Comparison of ENCODE assay signal across 23 mouse cellular contexts in genomic region chr5:75734043-75734442, GRCm38 (mm10).
DNase-seq lines count a peak whose midpoint lies in the region; ATAC-seq and TF ChIP-seq lines count a peak whose summit lies in the region.
"Had no signal": no experiment of that assay in that cellular context is flagged by ENCODE, and none has a peak within 500 bp of the region (broad histone marks: within the 10 kb centered on the region; RNA-seq: fewer than 3 reads in every experiment).

No protein-coding gene starts in this region.

- ATAC-seq in heart, embryonic 14.5 days (ENCODE audit: insufficient number of reproducible peaks, insufficient read depth, low FRiP score, low read depth), result no peak
- no peak for ATAC-seq in heart, embryonic 12.5 days (ENCODE audit: insufficient number of reproducible peaks, low FRiP score)
- peak; percentile 68 for ATAC-seq in intestine, embryonic 16.5 days
- ATAC-seq in stomach, postnatal 0 days (ENCODE audit: low FRiP score, low TSS enrichment), result peak; percentile 51; the same call in 1 of the 2 replicates
- ATAC-seq: CD4-positive, CD25-positive, alpha-beta regulatory T cell, adult 4 months; forebrain, embryonic 14.5 days; forebrain, postnatal 0 days had no signal

- TF ChIP-seq CTCF in stomach, postnatal 0 days (IDR thresholded peaks at IDR 0.05; ENCODE audit: low read depth), result no peak

- intact Hi-C loops in gastrocnemius, postnatal 14 days (cut with DNase I; ENCODE audit: low total_unique reads), result no loop called here

- WGBS in heart, embryonic 14.5 days, result 85% methylated on average over 6 of the region's 6 CpGs
- WGBS in heart, embryonic 12.5 days, result 78% methylated on average over 6 of the region's 6 CpGs
- WGBS in intestine, embryonic 16.5 days, result 64% methylated on average over 6 of the region's 6 CpGs
- 68% methylated on average over 6 of the region's 6 CpGs for WGBS in stomach, postnatal 0 days

- peak overlapping the region; percentile 14 to 21; a peak in 2 of 4 replicates for H3K27ac ChIP-seq in heart, embryonic 14.5 days (replicated peaks in 1 of 2; ENCODE audit: control insufficient read depth in 1 of 2, insufficient read depth in 1 of 2, low read depth in 2 of 2, low read length in 2 of 2)
- H3K27ac ChIP-seq in heart, embryonic 12.5 days (ENCODE audit: poor library complexity, severe bottlenecking), result no peak overlapping the region
- H3K27ac ChIP-seq in intestine, embryonic 16.5 days (ENCODE audit: low read length), result peak overlapping the region; percentile 62; the same call in 1 of the 2 replicates
- H3K27ac ChIP-seq in stomach, postnatal 0 days (replicated peaks), result no peak overlapping the region
- H3K27ac ChIP-seq: embryonic facial prominence, embryonic 12.5 days; embryonic facial prominence, embryonic 15.5 days; gastrocnemius, adult 2 months; hindbrain, embryonic 12.5 days; hindbrain, embryonic 15.5 days had no signal

- no peak for TF ChIP-seq EP300 in stomach, postnatal 0 days (optimal IDR thresholded peaks at IDR 0.05)

- H3K4me1 ChIP-seq in heart, embryonic 14.5 days (ENCODE audit: control insufficient read depth in 2 of 2, insufficient read depth in 2 of 2, low read length in 2 of 2), result no peaks in the 10 kb centered on the region
- H3K4me1 ChIP-seq in heart, embryonic 12.5 days (replicated peaks), result 0 out of 2 replicates have a peak, but pooled peaks cover 5% of the 10 kb centered on the region
- peaks cover 4% of the 10 kb centered on the region for H3K4me1 ChIP-seq in intestine, embryonic 16.5 days (ENCODE audit: control insufficient read depth, insufficient read depth, low read length)
- no peaks in the 10 kb centered on the region for H3K4me1 ChIP-seq in stomach, postnatal 0 days (replicated peaks; ENCODE audit: control insufficient read depth, insufficient read depth)
- H3K4me1 ChIP-seq: embryonic facial prominence, embryonic 12.5 days; embryonic facial prominence, embryonic 15.5 days had no signal

- no peaks in the 10 kb centered on the region for H3K9me3 ChIP-seq in heart, embryonic 14.5 days (ENCODE audit: control insufficient read depth, low read length)
- 0 out of 2 replicates have a peak, but pooled peaks cover 3% of the 10 kb centered on the region for H3K9me3 ChIP-seq in heart, embryonic 12.5 days (replicated peaks)
- H3K9me3 ChIP-seq in intestine, embryonic 16.5 days (ENCODE audit: control insufficient read depth, low read length), result no peaks in the 10 kb centered on the region
- H3K9me3 ChIP-seq in stomach, postnatal 0 days (ENCODE audit: control insufficient read depth, low read length), result no peaks in the 10 kb centered on the region
- H3K9me3 ChIP-seq: embryonic facial prominence, embryonic 15.5 days; heart, embryonic 10.5 days; hindbrain, embryonic 12.5 days; hindbrain, embryonic 15.5 days had no signal

- no peaks in the 10 kb centered on the region for H3K36me3 ChIP-seq in heart, embryonic 14.5 days (ENCODE audit: control insufficient read depth, insufficient read depth, low read length)
- H3K36me3 ChIP-seq in heart, embryonic 12.5 days, result peaks cover 3% of the 10 kb centered on the region; the same call in 1 of the 2 replicates
- no peaks in the 10 kb centered on the region for H3K36me3 ChIP-seq in intestine, embryonic 16.5 days (ENCODE audit: control insufficient read depth, insufficient read depth, low read length)
- H3K36me3 ChIP-seq in stomach, postnatal 0 days (ENCODE audit: control insufficient read depth, insufficient read depth, low read length), result no peaks in the 10 kb centered on the region
- H3K36me3 ChIP-seq: embryonic facial prominence, embryonic 12.5 days; embryonic facial prominence, embryonic 15.5 days; heart, embryonic 10.5 days; hindbrain, embryonic 12.5 days; hindbrain, embryonic 15.5 days had no signal

- H3K4me3 ChIP-seq in heart, embryonic 14.5 days (ENCODE audit: control insufficient read depth in 1 of 2, insufficient read depth in 1 of 2, low read depth in 1 of 2, low read length in 2 of 2), result no peak overlapping the region
- no peak overlapping the region for H3K4me3 ChIP-seq in heart, embryonic 12.5 days
- H3K4me3 ChIP-seq in intestine, embryonic 16.5 days (ENCODE audit: low read length), result no peak overlapping the region
- H3K4me3 ChIP-seq in stomach, postnatal 0 days (ENCODE audit: low read depth, low read length), result no peak overlapping the region
- H3K4me3 ChIP-seq: embryonic facial prominence, embryonic 12.5 days; embryonic facial prominence, embryonic 15.5 days; gastrocnemius, adult 2 months; heart, embryonic 10.5 days; hindbrain, embryonic 12.5 days; hindbrain, embryonic 15.5 days had no signal

- H3K9ac ChIP-seq in heart, embryonic 14.5 days (ENCODE audit: low read length), result no peak overlapping the region
- no peak overlapping the region for H3K9ac ChIP-seq in heart, embryonic 12.5 days
- H3K9ac ChIP-seq in intestine, embryonic 16.5 days (ENCODE audit: low read depth, low read length), result no peak overlapping the region
- no peak overlapping the region for H3K9ac ChIP-seq in stomach, postnatal 0 days (ENCODE audit: low read length)
- H3K9ac ChIP-seq: embryonic facial prominence, embryonic 12.5 days; embryonic facial prominence, embryonic 15.5 days; forebrain, postnatal 0 days; hindbrain, embryonic 12.5 days; hindbrain, embryonic 15.5 days had no signal

- no peak overlapping the region for H3K4me2 ChIP-seq in heart, embryonic 14.5 days (ENCODE audit: low read length)
- H3K4me2 ChIP-seq in heart, embryonic 12.5 days, result no peak overlapping the region
- H3K4me2 ChIP-seq in intestine, embryonic 16.5 days (ENCODE audit: low read depth, low read length), result no peak overlapping the region
- H3K4me2 ChIP-seq in stomach, postnatal 0 days (replicated peaks; ENCODE audit: low read depth), result no peak overlapping the region
- H3K4me2 ChIP-seq: embryonic facial prominence, embryonic 12.5 days; embryonic facial prominence, embryonic 15.5 days; hindbrain, embryonic 12.5 days; hindbrain, embryonic 15.5 days had no signal

- DNase-seq in stomach, postnatal 0 days (ENCODE audit: low spot score), result no peak
- no peak for DNase-seq in gastrocnemius, postnatal 14 days
- no peak for DNase-seq in gastrocnemius, adult 8-10 months (ENCODE audit: low spot score in 2 of 2)
- DNase-seq: adrenal gland, adult 2 months; adrenal gland, postnatal 14 days; cerebellum, adult 11 months; cerebellum, adult 2 months; cerebellum, adult 9-11 months; cerebellum, postnatal 25 days; forebrain, postnatal 0 days; gastrocnemius, adult 2 months; gastrocnemius, postnatal 36 days; kidney, adult 11 months had no signal

- no peaks in the 10 kb centered on the region for H3K27me3 ChIP-seq in heart, embryonic 14.5 days (ENCODE audit: control insufficient read depth, insufficient read depth, low read length)
- H3K27me3 ChIP-seq in heart, embryonic 12.5 days (replicated peaks), result no peaks in the 10 kb centered on the region
- no peaks in the 10 kb centered on the region for H3K27me3 ChIP-seq in intestine, embryonic 16.5 days (replicated peaks; ENCODE audit: control insufficient read depth, insufficient read depth, low read length)
- H3K27me3 ChIP-seq in stomach, postnatal 0 days (ENCODE audit: control insufficient read depth, insufficient read depth, low read length), result no peaks in the 10 kb centered on the region
- H3K27me3 ChIP-seq: embryonic facial prominence, embryonic 12.5 days; embryonic facial prominence, embryonic 15.5 days; hindbrain, embryonic 12.5 days; hindbrain, embryonic 15.5 days had no signal

Comparison
In these comparisons a context has a peak if more than half of its experiments do, and no peak if none do; other contexts are left out.
1. H3K27ac ChIP-seq: peak in heart, embryonic 14.5 days (2 of 2) and intestine, embryonic 16.5 days (single experiment); none in heart, embryonic 12.5 days (single experiment) and stomach, postnatal 0 days (single experiment).
2. ATAC-seq: peak in intestine, embryonic 16.5 days (single experiment) and stomach, postnatal 0 days (single experiment); none in heart, embryonic 14.5 days (single experiment) and heart, embryonic 12.5 days (single experiment).